Mouse (Mus musculus) thymus, adult 2 months (tissue): ENCODE data around the gene Eif5a2.

Experiments
- CTCF ChIP-seq: fragments of 200-500 bp; IDR thresholded peaks from 2 replicates; pipeline ENCODE4 v1.5.1; 2012; ENCODE audit warnings: mild to moderate bottlenecking, control low read depth, low read length, moderate library complexity, borderline replicate concordance; ENCODE audit not compliant: control insufficient read depth, poor library complexity, insufficient read depth; ENCODE audit errors: extremely low read depth
- POLR2A ChIP-seq: fragments of 200-500 bp; IDR thresholded peaks from 2 replicates; pipeline ENCODE4 v1.6.1; 2012; ENCODE audit warnings: mild to moderate bottlenecking, low read length, control low read depth, moderate library complexity; ENCODE audit not compliant: control insufficient read depth, poor library complexity, insufficient read depth; ENCODE audit errors: extremely low read depth

DNA sequence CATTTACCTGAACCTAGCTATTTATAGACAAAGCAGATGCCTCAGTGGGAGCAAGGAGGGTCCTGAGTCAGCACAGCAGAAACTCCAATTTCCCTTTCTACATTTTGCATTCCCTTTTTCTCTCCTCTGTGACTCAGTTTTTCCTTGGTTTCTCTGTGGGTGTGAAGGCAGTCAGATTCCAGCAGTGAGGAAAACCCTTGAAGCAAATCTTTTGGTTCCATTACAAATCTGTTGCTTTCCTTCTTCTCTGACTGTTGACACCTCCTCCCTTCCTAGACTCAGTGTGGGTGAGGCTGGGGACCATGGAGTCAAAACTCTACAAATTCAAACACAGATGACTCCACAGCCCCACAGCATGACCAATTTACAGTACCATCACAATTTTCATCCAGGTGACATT, 66.0 kb downstream of the Eif5a2 start:
- TF ChIP-seq CTCF, result no peak
- TF ChIP-seq POLR2A, result no peak
